Mouse (Mus musculus) liver, embryonic 14.5 days (tissue): ENCODE measurements around the gene Nr1h2. TPM values are rescaled to one million over a fixed set of nuclear protein-coding genes. Genes with fewer than 3 reads are reported as not detected.

ENCODE experiments used
- ATAC-seq: fragments of 200-750 bp; cut with Nextera tagmentation; 2 replicates; pipeline ENCODE4 v1.8.0; 2017; ENCODE audit warnings: moderate number of reproducible peaks, mild to moderate bottlenecking, moderate library complexity; ENCODE audit not compliant: insufficient read depth
- DNase-seq, 3 experiments: peaks; one replicate each; pipeline ENCODE4 v3.0.0-alpha.2; 2012 to 2013; ENCODE audit warnings: low read depth in 3 of 3, low spot score in 3 of 3
- H3K27ac ChIP-seq: fragments of 300-500 bp; sonication (generic); 2 replicates; pipeline ENCODE4 v1.5.1; 2014; ENCODE audit warnings: moderate library complexity, mild to moderate bottlenecking, control low read depth, inconsistent platforms
- H3K27me3 ChIP-seq: fragments of 300-500 bp; sonication (generic); 2 replicates; pipeline ENCODE4 v1.6.1; 2014; ENCODE audit warnings: mild to moderate bottlenecking, low read length, moderate library complexity; ENCODE audit not compliant: control insufficient read depth, insufficient read depth
- H3K36me3 ChIP-seq: fragments of 300-500 bp; sonication (generic); replicated peaks from 2 replicates; pipeline ENCODE4 v1.6.1; 2014; ENCODE audit warnings: low read depth; ENCODE audit not compliant: control insufficient read depth, insufficient read depth
- H3K4me1 ChIP-seq, 2 experiments: fragments of 200-500 bp in 1 of 2; fragments of 300-500 bp in 1 of 2; sonication (generic) in 1 of 2; replicated peaks; 2 replicates each; pipeline ENCODE4 v1.6.1; 2012 to 2014; ENCODE audit warnings: antibody characterized with exemption in 1 of 2, inconsistent platforms in 1 of 2, low read length in 1 of 2; ENCODE audit not compliant: control insufficient read depth in 2 of 2, insufficient read depth in 2 of 2
- H3K4me2 ChIP-seq: fragments of 300-500 bp; sonication (generic); 2 replicates; pipeline ENCODE4 v1.6.1; 2014; ENCODE audit warnings: low read depth, mild to moderate bottlenecking, control low read depth, moderate library complexity
- H3K4me3 ChIP-seq, 2 experiments: fragments of 200-500 bp in 1 of 2; fragments of 300-500 bp in 1 of 2; sonication (generic) in 1 of 2; 2 replicates each; pipeline ENCODE4 v1.5.1; 2012 to 2014; ENCODE audit warnings: low read depth in 2 of 2, low read length in 2 of 2, mild to moderate bottlenecking in 2 of 2, control low read depth in 1 of 2, inconsistent platforms in 1 of 2, moderate library complexity in 1 of 2; ENCODE audit not compliant: insufficient read depth in 1 of 2
- H3K9ac ChIP-seq: fragments of 300-500 bp; sonication (generic); replicated peaks from 2 replicates; pipeline ENCODE4 v1.6.1; 2014; ENCODE audit warnings: mild to moderate bottlenecking, control low read depth, moderate library complexity
- H3K9me3 ChIP-seq: fragments of 300-500 bp; sonication (generic); 2 replicates; pipeline ENCODE4 v1.6.1; 2016; ENCODE audit warnings: low read length, mixed read lengths; ENCODE audit not compliant: control insufficient read depth
- CTCF ChIP-seq: IDR thresholded peaks from 2 replicates; pipeline ENCODE4 v1.5.1; 2016; ENCODE audit warnings: antibody characterized with exemption, low read depth, control low read depth
- EP300 ChIP-seq: IDR thresholded peaks from 2 replicates; pipeline ENCODE4 v1.6.1; 2016; ENCODE audit warnings: antibody characterized with exemption, low read depth
- WGBS: fragments of 180-500 bp; shearing (Covaris S2); extraction: QIAGEN DNeasy Blood & Tissue Kit; methylation state at CpG from one replicate; pipeline ENCODE4 v1.1.7; 2014; ENCODE audit not compliant: insufficient replicate concordance; 5-methylcytosine and 5-hydroxymethylcytosine counted together
- polyA plus RNA-seq, 2 experiments: library from polyadenylated mRNA; depleted of rRNA in 1 of 2; stranded (reverse) in 1 of 2; unstranded in 1 of 2; fragments of >200 nt; fragmentation: Nextera tagmentation in 1 of 2; extraction: Ambion mirVana in 1 of 2; gene quantifications; 2 replicates each; pipeline versions ENCODE4 v1.2.1 to v1.2.3; 2012 to 2014

Gene Nr1h2
- polyA plus RNA-seq, 2 experiments, result 30.8 to 38.1 TPM

GRCm38 (mm10) chr7:44535657-44536589 lies 17.8 kb downstream of the Nr1h2 start:
- TF ChIP-seq EP300 (no peak), CTCF (no peak)
- Histone ChIP-seq H3K4me2 (no peak overlapping the region), H3K9me3 (no peaks in the 10 kb centered on the region), H3K27ac (no peak overlapping the region), H3K9ac (no peak overlapping the region), H3K36me3 (peaks cover 65% of the 10 kb centered on the region), H3K4me3 (no peak overlapping the region), H3K27me3 (no peaks in the 10 kb centered on the region), H3K4me1 (no peaks in the 10 kb centered on the region)
- WGBS, result 88% methylated on average over 27 of the region's 27 CpGs
- ATAC-seq (no peak), DNase-seq (no peak)

GRCm38 (mm10) chr7:44534656-44535441 lies 18.9 kb downstream of the Nr1h2 start:
- no peak for TF ChIP-seq EP300
- TF ChIP-seq CTCF, result peak; percentile 62
- Histone ChIP-seq H3K9me3 (no peaks in the 10 kb centered on the region), H3K27ac (no peak overlapping the region), H3K27me3 (no peaks in the 10 kb centered on the region), H3K9ac (no peak overlapping the region), H3K4me3 (no peak overlapping the region), H3K36me3 (peaks cover 54% of the 10 kb centered on the region), H3K4me1 (no peaks in the 10 kb centered on the region), H3K4me2 (no peak overlapping the region)
- ATAC-seq (no peak), DNase-seq (no peak)
- 84% methylated on average over 19 of the region's 19 CpGs for WGBS

- ATAC-seq (no peak), DNase-seq (no peak)
- 78% methylated on average over 13 of the region's 13 CpGs for WGBS
- H3K9ac ChIP-seq, result no peak overlapping the region
- H3K4me1 ChIP-seq, result no peaks in the 10 kb centered on the region
- no peaks in the 10 kb centered on the region for H3K27me3 ChIP-seq
- no peak overlapping the region for H3K27ac ChIP-seq
- no peak for TF ChIP-seq EP300
- TF ChIP-seq CTCF, result no peak
- H3K9me3 ChIP-seq, result no peaks in the 10 kb centered on the region
- H3K4me3 ChIP-seq, result no peak overlapping the region
- H3K36me3 ChIP-seq, result peaks cover 51% of the 10 kb centered on the region
- no peak overlapping the region for H3K4me2 ChIP-seq
Observed at GRCm38 (mm10) chr7:44534242-44534641, 19.5 kb downstream of the Nr1h2 start.

- DNase-seq, result no peak
Observed at GRCm38 (mm10) chr7:44533746-44534045, 20.1 kb downstream of the Nr1h2 start.

More at GRCm38 (mm10) chr7:44533746-44534045, 20.1 kb downstream of the Nr1h2 start:
- H3K9me3 ChIP-seq, result no peaks in the 10 kb centered on the region
- no peaks in the 10 kb centered on the region for H3K27me3 ChIP-seq
- H3K9ac ChIP-seq, result no peak overlapping the region
- H3K27ac ChIP-seq, result no peak overlapping the region
- no peaks in the 10 kb centered on the region for H3K4me1 ChIP-seq
- WGBS, result 84% methylated on average over 12 of the region's 12 CpGs
- H3K36me3 ChIP-seq, result peaks cover 46% of the 10 kb centered on the region
- no peak overlapping the region for H3K4me2 ChIP-seq
- TF ChIP-seq EP300 (no peak), CTCF (no peak)
- ATAC-seq, result no peak
- H3K4me3 ChIP-seq, result no peak overlapping the region
